Mouse (Mus musculus) hindbrain, embryonic 14.5 days (tissue): ENCODE measurements around the gene Ap5z1. TPM values are rescaled to one million over a fixed set of nuclear protein-coding genes. Genes with fewer than 3 reads are reported as not detected.
A peak's percentile ranks its signal among the peaks of the same experiment; 100 is the strongest.

ENCODE experiments used
- ATAC-seq: fragments of 200-750 bp; cut with Nextera tagmentation; 2 replicates; pipeline ENCODE4 v1.8.0; 2017; ENCODE audit warnings: moderate number of reproducible peaks, mild to moderate bottlenecking, moderate TSS enrichment, moderate library complexity; ENCODE audit not compliant: low FRiP score
- DNase-seq: peaks from one replicate; pipeline ENCODE4 v3.0.0-alpha.2; 2015; ENCODE audit warnings: low spot score
- H3K27ac ChIP-seq: fragments of 300-500 bp; sonication (generic); 2 replicates; pipeline ENCODE4 v1.5.1; 2014; ENCODE audit warnings: mild to moderate bottlenecking, moderate library complexity
- H3K27me3 ChIP-seq: fragments of 300-500 bp; sonication (generic); 2 replicates; pipeline ENCODE4 v1.6.1; 2014; ENCODE audit warnings: mild to moderate bottlenecking, low read length, mixed read lengths; ENCODE audit not compliant: control insufficient read depth, insufficient read depth
- H3K36me3 ChIP-seq: fragments of 300-500 bp; sonication (generic); replicated peaks from 2 replicates; pipeline ENCODE4 v1.6.1; 2014; ENCODE audit not compliant: control insufficient read depth, insufficient read depth
- H3K4me1 ChIP-seq: fragments of 300-500 bp; sonication (generic); replicated peaks from 2 replicates; pipeline ENCODE4 v1.6.1; 2014; ENCODE audit warnings: antibody characterized with exemption, low read length, mixed read lengths; ENCODE audit not compliant: control insufficient read depth, insufficient read depth
- H3K4me2 ChIP-seq: fragments of 300-500 bp; sonication (generic); replicated peaks from 2 replicates; pipeline ENCODE4 v1.6.1; 2014; ENCODE audit warnings: mild to moderate bottlenecking, moderate library complexity
- H3K4me3 ChIP-seq: fragments of 300-500 bp; sonication (generic); replicated peaks from 2 replicates; pipeline ENCODE4 v1.5.1; 2014; ENCODE audit warnings: mild to moderate bottlenecking, low read length
- H3K9ac ChIP-seq: fragments of 300-500 bp; sonication (generic); 2 replicates; pipeline ENCODE4 v1.6.1; 2014
- H3K9me3 ChIP-seq: fragments of 300-500 bp; sonication (generic); 2 replicates; pipeline ENCODE4 v1.6.1; 2016; ENCODE audit warnings: low read length; ENCODE audit not compliant: control insufficient read depth
- whole genome bisulfite sequencing: fragments of 180-500 bp; shearing (Covaris S2); extraction: QIAGEN DNeasy Blood & Tissue Kit; methylation state at CpG from one replicate; pipeline ENCODE4 v1.1.7; 2014; 5-methylcytosine and 5-hydroxymethylcytosine counted together
- polyA plus RNA-seq: library from polyadenylated mRNA; unstranded; fragments of >200 nt; fragmentation: Nextera tagmentation; extraction: Ambion mirVana; gene quantifications from 2 replicates; pipeline ENCODE4 v1.2.1, GENCODE M21; 2014

Ap5z1 gene
- polyA plus RNA-seq, 1 experiment from 2014 or later: 12.9 TPM

DNA sequence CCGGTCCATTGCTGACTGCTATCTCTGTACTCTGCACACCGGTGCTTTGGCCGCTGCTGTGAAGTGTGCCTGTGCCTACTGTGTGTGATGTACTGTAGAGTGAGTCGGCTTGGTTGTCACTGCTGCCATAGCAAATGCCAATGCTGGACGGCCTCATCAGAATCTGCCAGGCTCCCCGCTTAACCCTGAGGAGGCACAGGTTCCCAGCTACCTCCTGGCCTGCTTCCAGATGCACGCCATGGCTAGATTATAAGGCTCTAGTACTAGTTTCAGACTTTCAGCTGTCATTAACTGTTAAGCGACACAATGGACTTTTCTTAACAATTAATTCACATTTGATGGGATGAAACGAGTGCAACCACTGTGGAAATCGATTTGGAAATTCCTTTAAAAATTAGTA lies 40.6 kb upstream of the Ap5z1 start:
- H3K4me3 ChIP-seq: no peak overlapping the region
- no peaks in the 10 kb centered on the region for H3K27me3 ChIP-seq
- H3K36me3 ChIP-seq: 0 out of 2 replicates have a peak, but pooled peaks cover 4% of the 10 kb centered on the region
- WGBS: 69% methylated on average over 10 of the region's 10 CpGs
- H3K9ac ChIP-seq: 0 out of 2 replicates have a peak overlapping the region, but pooled peaks have one; percentile 3
- H3K4me1 ChIP-seq: peaks cover 33% of the 10 kb centered on the region
- H3K27ac ChIP-seq: peak overlapping the region; percentile 32; the same call in 1 of the 2 replicates
- ATAC-seq (no peak), DNase-seq (no peak)
- H3K4me2 ChIP-seq: no peak overlapping the region
- H3K9me3 ChIP-seq: no peaks in the 10 kb centered on the region

DNA sequence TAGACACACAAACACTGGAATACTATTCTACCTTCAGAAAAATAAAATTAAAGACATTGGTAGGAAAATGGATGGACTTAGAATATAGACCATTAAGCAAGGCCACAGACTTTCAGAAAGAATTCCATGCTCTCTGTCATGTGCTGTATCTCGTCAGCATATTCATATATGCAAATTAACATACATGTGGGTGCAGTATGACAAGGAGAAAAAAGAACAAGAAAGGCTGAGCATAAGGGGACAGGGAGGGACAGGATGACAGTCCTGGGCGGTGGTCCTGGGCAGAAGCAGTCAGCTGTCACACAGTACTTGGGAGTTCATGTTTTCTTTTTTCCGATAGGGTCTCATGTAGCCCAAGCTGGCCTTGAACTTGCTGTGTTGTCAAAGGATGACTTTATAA lies 40.0 kb upstream of the Ap5z1 start:
- Histone ChIP-seq H3K27ac (no peak overlapping the region), H3K9me3 (no peaks in the 10 kb centered on the region), H3K4me2 (no peak overlapping the region), H3K4me1 (peaks cover 34% of the 10 kb centered on the region), H3K9ac (no peak overlapping the region), H3K4me3 (no peak overlapping the region), H3K36me3 (0 out of 2 replicates have a peak, but pooled peaks cover 4% of the 10 kb centered on the region), H3K27me3 (no peaks in the 10 kb centered on the region)
- no peak for DNase-seq
- no peak for ATAC-seq
- 37% methylated on average over 3 of the region's 3 CpGs for WGBS

GRCm38 (mm10) chr5:142424627-142425349 lies 39.0 kb upstream of the Ap5z1 start:
- H3K9me3 ChIP-seq: no peaks in the 10 kb centered on the region
- no peak overlapping the region for H3K9ac ChIP-seq
- DNase-seq (no peak), ATAC-seq (peak; percentile 28; the same call in 1 of the 2 replicates)
- 0 out of 2 replicates have a peak, but pooled peaks cover 4% of the 10 kb centered on the region for H3K36me3 ChIP-seq
- no peaks in the 10 kb centered on the region for H3K27me3 ChIP-seq
- H3K4me2 ChIP-seq: no peak overlapping the region
- no peak overlapping the region for H3K4me3 ChIP-seq
- peaks cover 34% of the 10 kb centered on the region for H3K4me1 ChIP-seq
- WGBS: 75% methylated on average over 13 of the region's 13 CpGs
- peak overlapping the region; percentile 64 for H3K27ac ChIP-seq

- no peak overlapping the region for H3K4me3 ChIP-seq
- no peak overlapping the region for H3K4me2 ChIP-seq
- no peaks in the 10 kb centered on the region for H3K27me3 ChIP-seq
- no peak overlapping the region for H3K27ac ChIP-seq
- no peaks in the 10 kb centered on the region for H3K9me3 ChIP-seq
- no peaks in the 10 kb centered on the region for H3K36me3 ChIP-seq
- no peak overlapping the region for H3K9ac ChIP-seq
- H3K4me1 ChIP-seq: peaks cover 34% of the 10 kb centered on the region
- DNase-seq (no peak), ATAC-seq (no peak)
- WGBS: 78% methylated on average over 2 of the region's 2 CpGs
Observed at GRCm38 (mm10) chr5:142426476-142426875, 37.3 kb upstream of the Ap5z1 start.

GRCm38 (mm10) chr5:142427876-142428275 lies 35.9 kb upstream of the Ap5z1 start:
- H3K9me3 ChIP-seq: no peaks in the 10 kb centered on the region
- no peaks in the 10 kb centered on the region for H3K27me3 ChIP-seq
- ATAC-seq (no peak), DNase-seq (no peak)
- H3K9ac ChIP-seq: no peak overlapping the region
- WGBS: 35% methylated on average over 10 of the region's 10 CpGs
- no peak overlapping the region for H3K4me2 ChIP-seq
- peaks cover 36% of the 10 kb centered on the region for H3K4me1 ChIP-seq
- H3K27ac ChIP-seq: no peak overlapping the region
- no peak overlapping the region for H3K4me3 ChIP-seq
- H3K36me3 ChIP-seq: no peaks in the 10 kb centered on the region

GRCm38 (mm10) chr5:142428691-142429090 lies 35.1 kb upstream of the Ap5z1 start:
- H3K27me3 ChIP-seq: no peaks in the 10 kb centered on the region
- no peak overlapping the region for H3K9ac ChIP-seq
- H3K36me3 ChIP-seq: no peaks in the 10 kb centered on the region
- ATAC-seq (no peak), DNase-seq (no peak)
- no peak overlapping the region for H3K27ac ChIP-seq
- 69% methylated on average over 6 of the region's 6 CpGs for WGBS
- no peak overlapping the region for H3K4me3 ChIP-seq
- peaks cover 28% of the 10 kb centered on the region for H3K4me1 ChIP-seq
- no peak overlapping the region for H3K4me2 ChIP-seq
- no peaks in the 10 kb centered on the region for H3K9me3 ChIP-seq

DNA sequence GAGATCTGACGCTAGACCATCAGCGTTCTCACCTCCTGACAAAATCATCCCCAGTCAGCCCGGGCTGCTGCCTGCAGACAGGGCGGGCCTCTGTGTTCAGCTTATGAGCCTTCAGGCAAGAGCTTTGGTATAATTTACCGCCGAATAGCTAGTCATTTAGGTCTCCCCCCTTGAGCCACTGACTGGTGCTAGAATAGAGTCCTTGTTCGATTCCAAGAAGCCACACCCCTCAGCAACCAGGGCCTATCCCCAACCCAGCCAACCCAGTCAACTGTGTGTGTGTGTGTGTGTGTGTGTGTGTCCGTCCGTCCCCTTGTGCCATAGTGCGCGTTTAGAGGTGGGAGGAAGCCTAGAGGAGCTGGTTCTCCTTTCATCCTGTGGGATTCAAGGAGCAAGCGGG lies 32.7 kb upstream of the Ap5z1 start:
- Histone ChIP-seq H3K27ac (no peak overlapping the region), H3K36me3 (peaks cover 12% of the 10 kb centered on the region), H3K4me2 (no peak overlapping the region), H3K9ac (no peak overlapping the region), H3K27me3 (no peaks in the 10 kb centered on the region), H3K4me3 (no peak overlapping the region), H3K9me3 (no peaks in the 10 kb centered on the region), H3K4me1 (peaks cover 11% of the 10 kb centered on the region; the same call in 1 of the 2 replicates)
- WGBS: 74% methylated on average over 12 of the region's 12 CpGs
- ATAC-seq (no peak), DNase-seq (no peak)

DNA sequence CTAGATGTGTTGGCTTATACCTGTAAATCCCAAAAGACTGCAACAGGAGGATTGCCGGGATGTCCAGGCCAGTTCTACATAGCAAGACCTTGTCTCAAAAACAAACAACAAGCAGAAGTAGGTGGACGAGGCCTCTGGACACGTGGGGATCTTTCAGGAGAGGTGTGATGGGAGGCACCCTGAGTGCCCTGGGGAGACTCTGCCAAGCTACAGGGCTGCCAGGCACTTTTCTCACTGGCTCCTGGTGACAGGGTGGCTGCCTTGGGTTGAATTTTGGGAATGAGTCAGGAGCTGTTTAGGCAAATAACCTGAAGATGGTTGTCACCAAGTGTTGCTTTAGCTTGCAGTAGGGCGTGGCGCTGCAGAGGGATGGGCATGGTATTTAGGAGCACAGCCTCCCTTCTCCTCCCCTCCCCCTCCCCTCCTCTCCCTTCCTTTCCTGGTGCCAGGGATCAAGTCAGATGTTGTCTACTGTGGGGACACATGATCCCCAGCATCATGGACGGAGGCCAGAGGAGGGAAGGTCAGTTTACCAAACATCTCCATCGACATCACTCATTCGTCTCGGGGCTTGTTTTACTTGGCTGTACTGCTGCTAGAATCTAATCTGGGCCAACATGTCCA lies 31.8 kb upstream of the Ap5z1 start:
- ATAC-seq: no peak
- no peak overlapping the region for H3K4me3 ChIP-seq
- H3K4me1 ChIP-seq: peaks cover 11% of the 10 kb centered on the region; the same call in 1 of the 2 replicates
- no peak overlapping the region for H3K4me2 ChIP-seq
- peaks cover 21% of the 10 kb centered on the region for H3K36me3 ChIP-seq
- H3K9me3 ChIP-seq: no peaks in the 10 kb centered on the region
- H3K27ac ChIP-seq: no peak overlapping the region
- no peaks in the 10 kb centered on the region for H3K27me3 ChIP-seq
- no peak for DNase-seq
- no peak overlapping the region for H3K9ac ChIP-seq
- WGBS: 84% methylated on average over 9 of the region's 9 CpGs

- H3K27me3 ChIP-seq: no peaks in the 10 kb centered on the region
- no peaks in the 10 kb centered on the region for H3K9me3 ChIP-seq
- WGBS: 84% methylated on average over 4 of the region's 4 CpGs
- H3K36me3 ChIP-seq: peaks cover 26% of the 10 kb centered on the region
- DNase-seq (no peak), ATAC-seq (no peak)
- H3K4me3 ChIP-seq: no peak overlapping the region
- no peak overlapping the region for H3K4me2 ChIP-seq
- no peak overlapping the region for H3K9ac ChIP-seq
- no peak overlapping the region for H3K27ac ChIP-seq
- H3K4me1 ChIP-seq: peaks cover 10% of the 10 kb centered on the region; the same call in 1 of the 2 replicates
Observed at GRCm38 (mm10) chr5:142432695-142433094, 31.0 kb upstream of the Ap5z1 start.
